Mouse (Mus musculus) skeletal muscle tissue, adult 2 months (tissue): ENCODE measurements around the gene Nudt11.
"Not testable (repeated sequence)": the region's sequence is repeated elsewhere in the genome, so short reads cannot be mapped to it uniquely, and the experiment has no call there.

Experiments used
- DNase-seq: peaks from one replicate; pipeline ENCODE4 v3.0.0-alpha.2; 2012; ENCODE audit warnings: low read depth, low spot score

The Nudt11 gene

DNA sequence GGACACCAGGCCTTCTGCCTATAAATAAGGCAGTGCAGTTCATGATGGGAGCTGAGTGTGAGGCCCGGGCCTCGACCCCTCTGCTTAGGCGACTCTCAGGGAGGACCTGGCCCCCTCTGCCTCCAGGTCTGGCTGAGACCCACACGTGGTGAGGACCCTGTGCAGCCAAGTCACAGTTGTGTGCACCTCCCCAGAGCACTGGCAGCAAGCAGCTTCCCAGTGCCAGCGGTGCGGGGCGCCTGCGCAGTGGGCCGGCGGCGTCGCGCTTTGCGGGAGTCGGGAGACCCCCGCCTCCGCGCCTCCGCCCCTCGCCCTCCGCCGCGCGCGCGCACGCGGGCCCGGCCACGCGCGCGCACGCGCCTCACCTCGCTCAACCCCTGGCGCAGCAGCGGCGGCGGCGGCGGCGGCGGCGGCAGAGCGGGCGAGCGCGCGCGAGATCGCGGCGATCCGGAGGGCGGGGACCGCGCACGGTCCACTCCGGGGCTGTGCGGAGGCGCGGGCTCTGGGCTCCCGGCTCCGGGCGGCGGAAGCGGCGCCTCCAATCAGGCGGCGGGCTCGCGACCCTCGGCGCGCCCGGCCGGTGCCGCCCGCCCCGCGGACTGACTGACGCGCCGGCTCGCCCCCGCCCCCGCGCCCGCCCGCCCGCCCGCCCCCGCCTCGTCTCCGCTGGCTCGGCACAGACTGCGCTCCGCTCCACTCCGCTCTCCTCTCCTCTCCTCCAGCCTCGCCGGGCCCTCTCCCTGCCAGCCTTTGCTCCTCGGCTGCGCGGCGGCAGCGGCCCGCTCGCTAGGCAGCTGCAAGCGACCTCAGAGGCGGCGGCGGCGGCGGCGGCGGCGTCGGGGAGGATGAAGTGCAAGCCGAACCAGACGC lies at the start of gene Nudt11:
Gene Nudt11 (plus strand): TSS at position 388 of the 870 bp plus-strand sequence.
- DNase-seq: not testable (repeated sequence)

DNA sequence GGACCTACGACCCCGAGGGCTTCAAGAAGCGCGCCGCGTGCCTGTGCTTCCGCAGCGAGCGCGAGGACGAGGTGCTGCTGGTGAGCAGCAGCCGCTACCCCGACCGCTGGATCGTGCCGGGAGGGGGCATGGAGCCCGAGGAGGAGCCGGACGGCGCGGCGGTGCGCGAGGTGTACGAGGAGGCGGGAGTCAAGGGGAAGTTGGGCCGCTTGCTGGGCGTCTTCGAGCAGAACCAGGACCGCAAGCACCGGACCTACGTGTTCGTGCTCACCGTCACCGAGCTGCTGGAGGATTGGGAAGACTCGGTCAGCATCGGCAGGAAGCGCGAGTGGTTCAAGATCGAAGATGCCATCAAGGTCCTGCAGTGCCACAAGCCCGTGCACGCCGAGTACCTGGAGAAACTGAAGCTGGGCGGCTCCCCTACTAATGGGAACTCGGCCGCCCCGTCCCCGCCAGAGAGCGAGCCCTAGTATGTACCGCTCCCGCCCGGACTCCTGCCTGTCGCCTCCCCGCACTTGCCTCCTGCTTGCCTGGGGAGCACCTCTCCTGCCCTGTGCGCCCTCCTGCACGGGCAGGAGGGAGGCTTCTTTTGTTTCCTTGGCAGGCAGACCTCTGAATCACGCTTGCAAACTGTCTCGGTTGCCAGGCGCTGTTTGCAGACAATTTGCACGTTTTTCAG lies 822 bp downstream of the Nudt11 start:
- not testable (repeated sequence) for DNase-seq

DNA sequence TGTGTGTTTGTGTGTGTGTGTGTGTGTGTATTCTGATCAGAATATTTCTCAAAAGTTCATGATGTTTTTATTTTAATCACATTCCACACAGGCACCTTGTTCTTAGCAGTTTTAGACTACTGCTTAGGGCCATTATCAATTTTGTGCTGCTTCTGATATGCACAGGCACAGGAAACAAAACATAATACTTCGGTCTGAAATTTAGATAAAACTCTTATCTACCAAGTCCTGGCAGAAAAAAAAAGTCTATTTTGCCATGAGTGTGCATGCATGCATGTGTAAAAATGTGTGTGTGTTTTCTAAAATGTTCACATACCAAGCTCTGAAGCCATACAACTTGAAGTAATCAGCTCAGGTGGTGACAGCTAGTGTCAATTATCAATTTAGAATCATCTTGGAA lies 14.3 kb downstream of the Nudt11 start:
- no peak for DNase-seq

DNA sequence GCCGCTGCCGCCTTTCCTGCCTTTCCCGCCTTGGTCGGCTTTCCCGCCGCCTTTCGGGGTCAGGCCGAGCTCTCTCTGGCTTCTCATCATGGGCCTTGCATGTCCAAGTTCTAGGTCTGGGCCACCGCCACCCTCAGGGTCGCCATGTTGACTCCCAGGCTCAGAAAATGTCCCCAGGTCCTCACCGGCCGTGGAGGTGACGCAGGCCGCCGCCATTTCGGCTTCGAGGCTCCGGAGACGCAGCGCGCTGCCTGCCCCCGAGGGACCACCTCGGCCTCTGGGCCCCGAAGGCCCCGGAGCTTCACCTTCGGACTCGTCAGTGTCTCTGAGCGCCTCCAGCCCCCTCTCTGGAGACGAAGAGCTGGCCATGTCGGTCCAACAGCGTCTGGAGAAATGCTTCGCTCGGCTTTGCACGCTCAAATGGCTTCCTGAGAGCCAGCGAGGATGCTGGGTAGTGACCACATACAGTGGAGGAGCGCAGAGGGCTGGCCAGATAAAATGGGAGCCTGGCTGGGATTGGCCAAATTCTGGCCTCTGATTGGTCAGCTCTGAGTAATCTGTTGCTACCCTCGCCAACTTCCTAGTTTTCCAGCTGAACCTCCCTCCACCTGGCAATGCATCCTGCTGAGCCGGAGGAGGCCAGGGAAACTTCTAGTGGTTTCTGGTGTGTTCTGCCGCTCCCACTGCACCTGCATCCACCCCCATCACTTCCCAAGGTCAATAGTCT lies 35.9 kb downstream of the Nudt11 start, which contains the start of gene AU022751:
Gene AU022751 (minus strand): TSS at position 466 of the 727 bp plus-strand sequence.
- no peak for DNase-seq

DNA sequence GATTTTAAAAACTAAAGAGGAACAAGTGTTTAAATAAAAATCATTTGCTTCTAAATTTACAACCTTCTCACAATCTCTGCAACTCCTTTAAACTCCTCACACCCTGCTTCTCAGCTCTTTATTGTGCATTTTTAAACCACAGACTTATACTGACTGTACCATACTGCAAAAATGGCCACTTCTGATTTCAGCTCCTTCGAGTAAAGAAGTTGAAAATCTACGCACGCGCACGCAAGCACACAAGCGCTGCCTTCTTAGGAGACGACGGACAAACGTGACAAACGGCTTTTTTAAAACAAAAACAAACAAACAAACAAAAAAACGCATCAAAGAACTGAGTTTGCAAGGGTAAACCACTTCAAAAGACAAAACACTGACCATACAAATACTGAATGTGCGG lies 44.3 kb downstream of the Nudt11 start:
- no peak for DNase-seq

DNA sequence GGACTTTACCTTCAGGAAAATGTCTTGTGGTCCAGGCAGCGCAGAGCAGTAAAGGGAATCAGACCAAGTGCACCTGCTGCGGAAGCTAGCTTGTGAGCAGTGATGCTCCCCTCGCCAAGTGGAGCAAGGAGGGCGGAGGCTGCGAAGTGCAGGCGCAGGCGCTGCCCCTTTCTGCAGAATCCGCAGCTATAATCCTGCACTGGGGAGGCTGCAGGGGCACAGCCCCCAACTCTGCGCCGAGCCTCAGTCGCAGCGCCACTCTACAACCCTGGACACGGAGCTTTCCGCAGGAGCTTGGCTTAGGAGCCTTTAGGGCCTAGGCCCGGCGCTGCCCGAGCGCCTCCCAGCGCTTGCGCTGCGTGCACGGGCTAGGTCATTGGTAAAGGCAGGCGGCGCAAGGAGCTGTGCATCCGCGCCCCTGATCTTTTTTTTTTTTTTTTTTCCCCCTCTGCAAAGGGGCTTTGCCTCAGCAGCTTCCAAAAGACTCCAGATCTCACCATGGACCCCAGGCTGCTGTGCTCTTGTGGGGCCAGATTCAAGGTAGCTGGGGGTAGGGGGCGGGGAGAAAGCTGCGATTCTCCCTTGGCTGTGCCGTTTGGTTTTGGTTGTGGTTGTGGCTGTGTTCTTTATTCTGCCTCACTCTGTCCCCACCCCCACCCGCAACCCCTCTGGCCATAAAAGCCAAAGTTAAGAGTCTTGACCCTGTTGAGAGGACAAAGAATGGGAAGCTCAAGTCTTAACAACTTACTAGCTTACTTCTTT lies 44.9 kb downstream of the Nudt11 start:
- DNase-seq: no peak
